Mouse (Mus musculus) liver, embryonic 16.5 days (tissue): ENCODE measurements around the gene Cmtm7. TPM values are rescaled to one million over a fixed set of nuclear protein-coding genes. Genes with fewer than 3 reads are reported as not detected.

ENCODE experiments used
- ATAC-seq: fragments of 200-750 bp; cut with Nextera tagmentation; 2 replicates; pipeline ENCODE4 v1.8.0; 2017; ENCODE audit warnings: low read depth, mild to moderate bottlenecking, moderate number of reproducible peaks, moderate library complexity
- H3K27ac ChIP-seq: fragments of 300-500 bp; sonication (generic); 2 replicates; pipeline ENCODE4 v1.5.1; 2014; ENCODE audit warnings: mild to moderate bottlenecking, low read length
- H3K27me3 ChIP-seq: fragments of 300-500 bp; sonication (generic); 2 replicates; pipeline ENCODE4 v1.6.1; 2014; ENCODE audit warnings: low read depth, low read length, mixed read lengths; ENCODE audit not compliant: control insufficient read depth, insufficient read depth
- H3K36me3 ChIP-seq: fragments of 300-500 bp; sonication (generic); 2 replicates; pipeline ENCODE4 v1.6.1; 2014; ENCODE audit warnings: mild to moderate bottlenecking; ENCODE audit not compliant: control insufficient read depth, insufficient read depth
- H3K4me1 ChIP-seq: fragments of 300-500 bp; sonication (generic); 2 replicates; pipeline ENCODE4 v1.6.1; 2014; ENCODE audit warnings: low read depth, low read length, mixed read lengths; ENCODE audit not compliant: control insufficient read depth
- H3K4me2 ChIP-seq: fragments of 300-500 bp; sonication (generic); 2 replicates; pipeline ENCODE4 v1.6.1; 2014; ENCODE audit warnings: low read depth, low read length, mixed read lengths
- H3K4me3 ChIP-seq: fragments of 300-500 bp; sonication (generic); 2 replicates; pipeline ENCODE4 v1.5.1; 2014; ENCODE audit warnings: low read depth, mild to moderate bottlenecking, low read length
- H3K9ac ChIP-seq: fragments of 300-500 bp; sonication (generic); 2 replicates; pipeline ENCODE4 v1.6.1; 2014; ENCODE audit warnings: low read depth, low read length
- H3K9me3 ChIP-seq: fragments of 300-500 bp; sonication (generic); replicated peaks from 2 replicates; pipeline ENCODE4 v1.6.1; 2016; ENCODE audit warnings: low read length; ENCODE audit not compliant: control insufficient read depth
- WGBS: fragments of 180-500 bp; shearing (Covaris S2); extraction: QIAGEN DNeasy Blood & Tissue Kit; methylation state at CpG from one replicate; pipeline ENCODE4 v1.1.7; 2014; ENCODE audit not compliant: insufficient replicate concordance; 5-methylcytosine and 5-hydroxymethylcytosine counted together
- polyA plus RNA-seq: library from polyadenylated mRNA; unstranded; fragments of >200 nt; fragmentation: Nextera tagmentation; extraction: Ambion mirVana; gene quantifications from 2 replicates; pipeline ENCODE4 v1.2.1, GENCODE M21; 2015

Gene Cmtm7
- polyA plus RNA-seq = 48.4 and 50.5 TPM in 2 replicates

DNA sequence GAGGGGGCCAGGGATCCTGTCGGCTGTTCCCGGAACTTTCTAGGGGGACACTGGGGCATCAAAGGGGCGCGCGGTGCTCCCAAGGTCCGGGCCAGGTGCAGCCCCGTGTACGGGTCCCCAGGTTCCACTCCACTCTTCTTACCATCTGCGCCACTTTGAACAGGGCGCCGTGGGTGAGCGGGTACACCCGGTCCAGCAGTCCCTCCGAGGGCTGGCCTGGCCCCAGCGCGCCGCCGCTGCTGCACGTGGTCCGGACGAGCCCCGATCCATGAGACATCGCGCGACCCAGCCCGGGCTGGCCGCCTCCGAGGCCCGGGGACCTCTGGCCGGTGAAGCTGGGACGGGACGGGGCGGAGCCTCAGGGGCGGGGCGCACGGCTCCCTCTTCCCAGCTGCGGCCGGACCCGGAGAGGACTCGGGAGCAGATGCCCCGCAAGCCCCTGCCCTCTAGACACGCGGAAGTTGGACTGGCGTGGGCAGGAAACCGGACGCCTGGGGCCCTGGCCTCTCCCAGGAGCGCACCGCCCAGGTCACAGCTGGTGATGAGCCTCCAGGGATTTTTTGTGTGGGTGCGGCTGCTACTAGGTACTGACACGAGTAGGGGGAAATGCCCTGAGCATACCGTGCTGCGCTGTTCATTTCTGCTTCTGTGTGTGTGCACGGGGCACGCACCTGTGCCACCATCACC is at the start of gene Cmtm7:
Gene Cmtm7 (minus strand): TSS at position 331 of the 687 bp plus-strand sequence.
- peaks cover 9% of the 10 kb centered on the region for H3K27me3 ChIP-seq
- no peaks in the 10 kb centered on the region for H3K36me3 ChIP-seq
- no peaks in the 10 kb centered on the region for H3K9me3 ChIP-seq
- ATAC-seq = peak; percentile 85
- under 1% methylated on average over 52 of the region's 54 CpGs for WGBS
- peak within 1 kb of the TSS; percentile 59 for H3K4me3 ChIP-seq
- peak within 1 kb of the TSS; percentile 70 for H3K4me2 ChIP-seq
- peaks cover 6% of the 10 kb centered on the region for H3K4me1 ChIP-seq
- H3K9ac ChIP-seq = peak within 1 kb of the TSS; percentile 64
- H3K27ac ChIP-seq = peak within 1 kb of the TSS; percentile 78

GRCm38 (mm10) chr9:114830351-114830750 is 48.7 kb upstream of the Cmtm7 start:
- H3K9me3 ChIP-seq = no peaks in the 10 kb centered on the region
- no peak overlapping the region for H3K27ac ChIP-seq
- no peak overlapping the region for H3K9ac ChIP-seq
- 42% methylated on average over 7 of the region's 7 CpGs for WGBS
- H3K36me3 ChIP-seq = no peaks in the 10 kb centered on the region
- no peak overlapping the region for H3K4me2 ChIP-seq
- peaks cover 12% of the 10 kb centered on the region for H3K4me1 ChIP-seq
- no peak for ATAC-seq
- H3K4me3 ChIP-seq = no peak overlapping the region
- no peaks in the 10 kb centered on the region for H3K27me3 ChIP-seq

GRCm38 (mm10) chr9:114829669-114830068 is 48.0 kb upstream of the Cmtm7 start:
- Histone ChIP-seq H3K27me3 (no peaks in the 10 kb centered on the region), H3K4me2 (no peak overlapping the region), H3K27ac (peak overlapping the region; percentile 62), H3K4me3 (no peak overlapping the region), H3K4me1 (peaks cover 12% of the 10 kb centered on the region), H3K36me3 (no peaks in the 10 kb centered on the region), H3K9ac (no peak overlapping the region), H3K9me3 (no peaks in the 10 kb centered on the region)
- WGBS = 57% methylated on average over 8 of the region's 8 CpGs
- ATAC-seq = peak; percentile 76

DNA sequence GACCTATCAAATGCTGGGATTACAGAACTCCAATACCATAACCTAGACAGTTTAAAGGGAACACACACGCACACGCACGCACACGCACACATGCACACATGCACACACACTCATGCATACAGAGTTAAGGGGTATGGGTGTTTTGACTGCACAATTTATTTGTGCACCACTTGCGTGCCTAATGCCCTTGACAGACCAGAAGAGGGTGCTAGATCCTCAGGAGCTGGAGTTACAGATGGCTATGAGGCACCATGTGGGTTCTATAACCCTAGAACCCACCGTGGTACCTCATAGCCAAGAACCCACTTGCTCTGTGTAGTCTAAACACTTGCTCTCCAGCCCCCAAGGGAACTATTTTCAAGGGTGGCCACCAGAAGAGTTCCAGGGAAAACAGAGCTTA is 46.7 kb upstream of the Cmtm7 start:
- Histone ChIP-seq H3K36me3 (no peaks in the 10 kb centered on the region), H3K4me2 (no peak overlapping the region), H3K27ac (no peak overlapping the region), H3K9ac (no peak overlapping the region), H3K9me3 (no peaks in the 10 kb centered on the region), H3K4me1 (peaks cover 12% of the 10 kb centered on the region), H3K4me3 (no peak overlapping the region), H3K27me3 (no peaks in the 10 kb centered on the region)
- no peak for ATAC-seq
- 79% methylated on average over 6 of the region's 6 CpGs for WGBS

DNA sequence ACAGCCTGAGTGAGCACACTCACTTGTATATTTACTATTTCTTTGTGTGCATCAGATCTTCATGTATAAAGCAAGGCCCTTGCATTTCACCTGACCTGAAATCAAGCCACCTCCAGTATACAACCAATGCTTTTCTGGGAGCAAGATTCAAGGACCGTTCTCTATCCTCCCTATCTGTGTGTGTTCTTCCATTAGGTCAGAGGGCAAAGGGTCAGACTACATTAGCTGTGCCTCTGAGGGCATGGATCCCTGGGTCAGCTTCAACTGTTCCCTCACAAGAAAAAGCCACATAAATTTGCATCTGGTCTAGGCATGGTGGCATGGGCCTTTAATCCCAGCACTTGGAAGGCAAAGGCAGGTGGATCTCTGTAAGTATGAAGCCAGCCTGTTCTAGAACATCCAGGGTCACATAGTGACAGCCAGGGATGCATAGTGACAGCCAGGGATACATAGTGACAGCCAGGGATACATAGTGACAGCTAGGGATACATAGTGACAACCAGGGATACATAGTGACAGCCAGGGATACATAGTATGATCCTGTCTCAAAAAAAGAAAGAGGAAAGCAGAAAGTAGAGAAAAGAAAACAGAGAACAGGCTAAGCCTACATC is 45.7 kb upstream of the Cmtm7 start:
- peak; percentile 39; the same call in 1 of the 2 replicates for ATAC-seq

DNA sequence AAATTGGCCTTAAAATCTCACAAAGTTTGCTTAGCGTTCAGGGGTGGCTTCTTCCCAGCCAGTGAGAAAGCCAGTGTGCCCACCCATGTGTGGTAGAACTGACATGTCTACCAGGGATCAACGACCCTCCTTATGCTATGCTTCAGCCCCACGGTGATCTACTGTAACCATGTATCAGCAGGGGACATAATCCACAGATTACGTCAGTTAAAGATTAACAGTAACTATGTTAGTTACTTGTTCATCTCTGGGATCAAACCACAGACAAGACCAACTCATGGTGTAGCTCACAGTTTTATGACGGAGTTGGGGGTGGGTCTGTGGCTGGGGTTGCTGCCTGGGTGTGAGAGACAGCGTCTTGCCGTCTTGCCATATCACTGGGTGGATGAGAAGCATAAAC is 42.5 kb upstream of the Cmtm7 start:
- Histone ChIP-seq H3K9ac (no peak overlapping the region), H3K4me2 (no peak overlapping the region), H3K36me3 (no peaks in the 10 kb centered on the region), H3K9me3 (no peaks in the 10 kb centered on the region), H3K4me3 (no peak overlapping the region), H3K27me3 (no peaks in the 10 kb centered on the region), H3K4me1 (peaks cover 2% of the 10 kb centered on the region), H3K27ac (no peak overlapping the region; the same call in 1 of the 2 replicates)
- 61% methylated on average over 7 of the region's 7 CpGs for WGBS
- peak; percentile 53; the same call in 1 of the 2 replicates for ATAC-seq

More for the DNA sequence above, 45.7 kb upstream of the Cmtm7 start:
- H3K27ac ChIP-seq = peak overlapping the region; percentile 33; the same call in 1 of the 2 replicates
- peaks cover 9% of the 10 kb centered on the region for H3K4me1 ChIP-seq
- WGBS = 55% methylated on average over 1 of the region's 1 CpGs
- no peaks in the 10 kb centered on the region for H3K36me3 ChIP-seq
- no peak overlapping the region for H3K4me2 ChIP-seq
- no peak overlapping the region for H3K9ac ChIP-seq
- H3K4me3 ChIP-seq = no peak overlapping the region
- no peaks in the 10 kb centered on the region for H3K9me3 ChIP-seq
- no peaks in the 10 kb centered on the region for H3K27me3 ChIP-seq

DNA sequence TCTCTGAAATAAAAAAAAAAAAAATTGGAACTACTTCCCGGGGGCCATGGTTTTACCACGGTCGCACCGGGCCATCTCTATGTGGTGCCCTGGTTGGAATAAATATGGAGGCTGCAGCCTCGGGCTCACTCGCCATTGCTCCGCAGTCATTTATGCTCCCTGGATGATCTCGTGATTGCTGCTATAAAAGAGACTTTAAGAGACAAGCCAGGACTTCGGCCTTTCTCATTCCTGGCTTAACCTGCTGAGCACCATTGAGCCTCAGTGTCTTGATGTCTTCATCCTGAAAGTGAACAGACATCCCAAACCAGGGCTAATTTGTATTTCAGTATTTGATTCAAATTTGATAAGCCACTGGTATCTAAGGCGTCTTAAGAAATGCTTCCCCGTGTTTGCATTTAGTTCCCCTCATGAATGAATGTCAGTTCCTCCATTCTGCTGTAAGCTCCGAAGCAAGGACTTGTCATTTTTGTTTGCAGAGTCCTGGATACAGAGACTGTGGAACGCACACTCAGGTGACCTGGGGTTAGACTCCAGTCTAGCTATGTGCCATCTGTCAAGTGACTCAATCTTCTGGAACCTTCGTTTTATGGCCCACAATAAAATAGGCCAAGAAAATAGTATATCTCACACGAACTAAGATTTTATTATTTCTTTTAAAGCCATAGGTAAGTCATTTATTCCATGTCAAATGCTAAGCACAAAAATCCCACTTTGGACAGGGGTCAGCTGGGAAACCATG is 40.1 kb upstream of the Cmtm7 start:
- no peak for ATAC-seq
- no peaks in the 10 kb centered on the region for H3K9me3 ChIP-seq
- WGBS = 68% methylated on average over 15 of the region's 15 CpGs

GRCm38 (mm10) chr9:114818918-114819317 is 37.3 kb upstream of the Cmtm7 start:
- Histone ChIP-seq H3K4me1 (peaks cover 12% of the 10 kb centered on the region), H3K36me3 (no peaks in the 10 kb centered on the region; the same call in 1 of the 2 replicates), H3K27me3 (no peaks in the 10 kb centered on the region), H3K27ac (no peak overlapping the region), H3K9ac (no peak overlapping the region), H3K4me3 (no peak overlapping the region), H3K9me3 (no peaks in the 10 kb centered on the region), H3K4me2 (no peak overlapping the region)
- ATAC-seq = no peak
- WGBS = 60% methylated on average over 3 of the region's 3 CpGs

More for the DNA sequence above, 40.1 kb upstream of the Cmtm7 start:
- Histone ChIP-seq H3K4me2 (no peak overlapping the region), H3K27ac (no peak overlapping the region), H3K4me3 (no peak overlapping the region), H3K4me1 (peaks cover 3% of the 10 kb centered on the region), H3K9ac (no peak overlapping the region), H3K36me3 (no peaks in the 10 kb centered on the region), H3K27me3 (no peaks in the 10 kb centered on the region)
